Mouse (Mus musculus): ENCODE results near the gene Cdk5rap3. TPM values are rescaled to one million over a fixed set of nuclear protein-coding genes. Genes with fewer than 3 reads are reported as not detected.

Cdk5rap3 gene
- 76.6 TPM for polyA plus RNA-seq (2017; shearing (Covaris generic))

GRCm38 (mm10) chr11:96916044-96916884 is at the start of gene Cdk5rap3:
Gene Cdk5rap3 (minus strand): TSS chr11:96916496.

GRCm38 (mm10) chr11:96943746-96944304 is 27.5 kb upstream of the Cdk5rap3 start, which contains the start of gene Pnpo:
Gene Pnpo (minus strand): TSS chr11:96943986.

GRCm38 (mm10) chr11:96928088-96928487 is 11.8 kb upstream of the Cdk5rap3 start, which contains the start of gene Prr15l:
Gene Prr15l (plus strand): TSS chr11:96928104.

Other genes starting within 250 kb of the Cdk5rap3 start
- gene Snx11, start 138.9 kb downstream of the Cdk5rap3 start, polyA plus RNA-seq (2017; shearing (Covaris generic)) = 18.2 TPM
- gene Cbx1, start 127.4 kb downstream of the Cdk5rap3 start, polyA plus RNA-seq (2017; shearing (Covaris generic)) = 16.3 TPM
- gene Nfe2l1, start 86.5 kb downstream of the Cdk5rap3 start, polyA plus RNA-seq (2017; shearing (Covaris generic)) = 56.1 TPM
- gene Copz2, start 66.6 kb downstream of the Cdk5rap3 start, polyA plus RNA-seq (2017; shearing (Covaris generic)) = not detected
- gene Prr15l, start 11.6 kb upstream of the Cdk5rap3 start, polyA plus RNA-seq (2017; shearing (Covaris generic)) = 0.67 TPM
- gene Pnpo, start 27.5 kb upstream of the Cdk5rap3 start, polyA plus RNA-seq (2017; shearing (Covaris generic)) = 36.5 TPM
- 82.1 TPM for gene Sp2, start 66.5 kb upstream of the Cdk5rap3 start, polyA plus RNA-seq (2017; shearing (Covaris generic))
- gene Sp6, start 96.9 kb upstream of the Cdk5rap3 start, polyA plus RNA-seq (2017; shearing (Covaris generic)) = 1.9 TPM
- gene Scrn2, start 113.4 kb upstream of the Cdk5rap3 start, polyA plus RNA-seq (2017; shearing (Covaris generic)) = 4.8 TPM
- not detected for gene Lrrc46, start 124.9 kb upstream of the Cdk5rap3 start, polyA plus RNA-seq (2017; shearing (Covaris generic))
- gene Mrpl10, start 125.1 kb upstream of the Cdk5rap3 start, polyA plus RNA-seq (2017; shearing (Covaris generic)) = 33.7 TPM
- 21.9 TPM for gene Osbpl7, start 134.1 kb upstream of the Cdk5rap3 start, polyA plus RNA-seq (2017; shearing (Covaris generic))
- 278 TPM for gene Tbx21, start 198.8 kb upstream of the Cdk5rap3 start, polyA plus RNA-seq (2017; shearing (Covaris generic))
- 7.9 TPM for gene Tbkbp1, start 235.0 kb upstream of the Cdk5rap3 start, polyA plus RNA-seq (2017; shearing (Covaris generic))